Mouse (Mus musculus): ENCODE data around the gene Arih2. TPM values are rescaled to one million over a fixed set of nuclear protein-coding genes. Genes with fewer than 3 reads are reported as not detected.

The Arih2 gene
- polyA plus RNA-seq, 1 experiment: 43.7 TPM

- Histone ChIP-seq H3K4me1 (ENCODE audit: control insufficient read depth, insufficient read depth, low read length) (peaks cover 2% of the 10 kb centered on the region; the same call in 1 of the 2 replicates), H3K27ac (ENCODE audit: insufficient read depth, low read length) (no peak overlapping the region), H3K4me3 (ENCODE audit: insufficient read depth, low read length) (no peak overlapping the region)
- TF ChIP-seq CTCF (IDR thresholded peaks at IDR 0.05; ENCODE audit: extremely low read depth, insufficient read depth, low read length) (no peak), POLR2A (IDR thresholded peaks at IDR 0.05; ENCODE audit: extremely low read depth, insufficient read depth, low read length) (no peak)
These were observed 54.8 kb downstream of the Arih2 start for GRCm38 (mm10) chr9:108594354-108594753.

- Histone ChIP-seq H3K27ac (ENCODE audit: insufficient read depth, low read length) (no peak overlapping the region), H3K4me3 (ENCODE audit: insufficient read depth, low read length) (no peak overlapping the region), H3K4me1 (ENCODE audit: control insufficient read depth, insufficient read depth, low read length) (peaks cover 15% of the 10 kb centered on the region)
- TF ChIP-seq CTCF (IDR thresholded peaks at IDR 0.05; ENCODE audit: extremely low read depth, insufficient read depth, low read length) (no peak), POLR2A (IDR thresholded peaks at IDR 0.05; ENCODE audit: extremely low read depth, insufficient read depth, low read length) (no peak)
These were observed 57.7 kb downstream of the Arih2 start for GRCm38 (mm10) chr9:108591462-108591861.

- H3K4me3 ChIP-seq (ENCODE audit: insufficient read depth, low read length): no peak overlapping the region
- H3K4me1 ChIP-seq (ENCODE audit: control insufficient read depth, insufficient read depth, low read length): peaks cover 13% of the 10 kb centered on the region
- peak overlapping the region; percentile 63 for H3K27ac ChIP-seq (ENCODE audit: insufficient read depth, low read length)
- TF ChIP-seq POLR2A (IDR thresholded peaks at IDR 0.05; ENCODE audit: extremely low read depth, insufficient read depth, low read length) (no peak), CTCF (IDR thresholded peaks at IDR 0.05; ENCODE audit: extremely low read depth, insufficient read depth, low read length) (0 out of 2 replicates have a peak, but pooled peaks have one; percentile 8)
These were observed 60.0 kb downstream of the Arih2 start for GRCm38 (mm10) chr9:108589229-108589628.

GRCm38 (mm10) chr9:108587571-108588180 lies 61.5 kb downstream of the Arih2 start:
- Histone ChIP-seq H3K4me3 (ENCODE audit: insufficient read depth, low read length) (no peak overlapping the region), H3K27ac (ENCODE audit: insufficient read depth, low read length) (peak overlapping the region; percentile 39), H3K4me1 (ENCODE audit: control insufficient read depth, insufficient read depth, low read length) (peaks cover 13% of the 10 kb centered on the region)
- TF ChIP-seq CTCF (IDR thresholded peaks at IDR 0.05; ENCODE audit: extremely low read depth, insufficient read depth, low read length): no peak
- peak; percentile 81 for TF ChIP-seq POLR2A (IDR thresholded peaks at IDR 0.05; ENCODE audit: extremely low read depth, insufficient read depth, low read length)

- H3K27ac ChIP-seq (ENCODE audit: insufficient read depth, low read length): peak overlapping the region; percentile 41
These were observed 69.9 kb downstream of the Arih2 start for GRCm38 (mm10) chr9:108579344-108579690.

GRCm38 (mm10) chr9:108578545-108579343 lies 70.4 kb downstream of the Arih2 start, which contains the start of gene Wdr6:
Gene Wdr6 (minus strand): TSS chr9:108578739.
- TF ChIP-seq POLR2A (IDR thresholded peaks at IDR 0.05; ENCODE audit: extremely low read depth, insufficient read depth, low read length) (peak; percentile 83; the same call in 1 of the 2 replicates), CTCF (IDR thresholded peaks at IDR 0.05; ENCODE audit: extremely low read depth, insufficient read depth, low read length) (no peak)
- Histone ChIP-seq H3K4me1 (ENCODE audit: control insufficient read depth, insufficient read depth, low read length) (no peaks in the 10 kb centered on the region; the same call in none of the 2 replicates), H3K27ac (ENCODE audit: insufficient read depth, low read length) (peak within 1 kb of the TSS; percentile 74)

More at GRCm38 (mm10) chr9:108579344-108579690, 69.9 kb downstream of the Arih2 start:
- TF ChIP-seq POLR2A (IDR thresholded peaks at IDR 0.05; ENCODE audit: extremely low read depth, insufficient read depth, low read length): no peak
- TF ChIP-seq CTCF (IDR thresholded peaks at IDR 0.05; ENCODE audit: extremely low read depth, insufficient read depth, low read length): no peak
- Histone ChIP-seq H3K4me3 (ENCODE audit: insufficient read depth, low read length) (no peak overlapping the region; the same call in 1 of the 2 replicates), H3K4me1 (ENCODE audit: control insufficient read depth, insufficient read depth, low read length) (no peaks in the 10 kb centered on the region; the same call in none of the 2 replicates)

GRCm38 (mm10) chr9:108577934-108578544 lies 71.1 kb downstream of the Arih2 start:
- Histone ChIP-seq H3K4me1 (ENCODE audit: control insufficient read depth, insufficient read depth, low read length) (no peaks in the 10 kb centered on the region; the same call in none of the 2 replicates), H3K4me3 (ENCODE audit: insufficient read depth, low read length) (peak overlapping the region; percentile 82), H3K27ac (ENCODE audit: insufficient read depth, low read length) (peak overlapping the region; percentile 74)
- TF ChIP-seq CTCF (IDR thresholded peaks at IDR 0.05; ENCODE audit: extremely low read depth, insufficient read depth, low read length) (no peak), POLR2A (IDR thresholded peaks at IDR 0.05; ENCODE audit: extremely low read depth, insufficient read depth, low read length) (no peak)

More at GRCm38 (mm10) chr9:108578545-108579343, 70.4 kb downstream of the Arih2 start, which contains the start of gene Wdr6:
- peak within 1 kb of the TSS; percentile 82 for H3K4me3 ChIP-seq (ENCODE audit: insufficient read depth, low read length)

- H3K4me3 ChIP-seq (ENCODE audit: insufficient read depth, low read length): peak overlapping the region; percentile 3; the same call in 1 of the 2 replicates
- no peaks in the 10 kb centered on the region; the same call in none of the 2 replicates for H3K4me1 ChIP-seq (ENCODE audit: control insufficient read depth, insufficient read depth, low read length)
- no peak overlapping the region for H3K27ac ChIP-seq (ENCODE audit: insufficient read depth, low read length)
- TF ChIP-seq POLR2A (IDR thresholded peaks at IDR 0.05; ENCODE audit: extremely low read depth, insufficient read depth, low read length) (no peak), CTCF (IDR thresholded peaks at IDR 0.05; ENCODE audit: extremely low read depth, insufficient read depth, low read length) (no peak)
These were observed 72.2 kb downstream of the Arih2 start for GRCm38 (mm10) chr9:108577025-108577424.
